Mouse (Mus musculus) stomach, postnatal 0 days (tissue): ENCODE measurements at regions not wholly inside any gene's neighbourhood (a gene's known extent, or its start where the extent isn't known, plus 50 kb on each side); places are given as distances from the start of the nearest gene placed in this dataset.
A peak's percentile ranks its signal among the peaks of the same experiment; 100 is the strongest.

Source experiments
- ATAC-seq: fragments of 200-750 bp; cut with Nextera tagmentation; 2 replicates; pipeline ENCODE4 v1.8.0; 2017; ENCODE audit not compliant: low FRiP score, low TSS enrichment
- DNase-seq: peaks from one replicate; pipeline ENCODE4 v3.0.0-alpha.2; 2016; ENCODE audit warnings: low spot score
- H3K27ac ChIP-seq: fragments of 300-500 bp; sonication (generic); replicated peaks from 2 replicates; pipeline ENCODE4 v1.5.1; 2014; ENCODE audit warnings: mild to moderate bottlenecking, control low read depth
- H3K27me3 ChIP-seq: fragments of 300-500 bp; sonication (generic); 2 replicates; pipeline ENCODE4 v1.6.1; 2014; ENCODE audit warnings: low read length; ENCODE audit not compliant: control insufficient read depth, insufficient read depth
- H3K36me3 ChIP-seq: fragments of 300-500 bp; sonication (generic); 2 replicates; pipeline ENCODE4 v1.6.1; 2014; ENCODE audit warnings: low read length, mixed read lengths; ENCODE audit not compliant: control insufficient read depth, insufficient read depth
- H3K4me1 ChIP-seq: fragments of 300-500 bp; sonication (generic); replicated peaks from 2 replicates; pipeline ENCODE4 v1.6.1; 2014; ENCODE audit warnings: antibody characterized with exemption; ENCODE audit not compliant: control insufficient read depth, insufficient read depth
- H3K4me2 ChIP-seq: fragments of 300-500 bp; sonication (generic); replicated peaks from 2 replicates; pipeline ENCODE4 v1.6.1; 2014; ENCODE audit warnings: low read depth, mild to moderate bottlenecking, control low read depth, moderate library complexity
- H3K4me3 ChIP-seq: fragments of 300-500 bp; sonication (generic); 2 replicates; pipeline ENCODE4 v1.5.1; 2014; ENCODE audit warnings: low read depth, low read length, control low read depth
- H3K9ac ChIP-seq: fragments of 300-500 bp; sonication (generic); 2 replicates; pipeline ENCODE4 v1.6.1; 2014; ENCODE audit warnings: mild to moderate bottlenecking, low read length, control low read depth, mixed read lengths
- H3K9me3 ChIP-seq: fragments of 300-500 bp; sonication (generic); 2 replicates; pipeline ENCODE4 v1.6.1; 2016; ENCODE audit warnings: low read length; ENCODE audit not compliant: control insufficient read depth
- CTCF ChIP-seq: IDR thresholded peaks from 2 replicates; pipeline ENCODE4 v1.5.1; 2016; ENCODE audit warnings: antibody characterized with exemption, low read depth, mild to moderate bottlenecking, moderate library complexity
- EP300 ChIP-seq: optimal IDR thresholded peaks from 2 replicates; pipeline ENCODE3; 2016; ENCODE audit warnings: antibody characterized with exemption
- WGBS: fragments of 180-500 bp; shearing (Covaris S2); extraction: QIAGEN DNeasy Blood & Tissue Kit; methylation state at CpG from one replicate; pipeline ENCODE4 v1.1.7; 2014; 5-methylcytosine and 5-hydroxymethylcytosine counted together

DNA sequence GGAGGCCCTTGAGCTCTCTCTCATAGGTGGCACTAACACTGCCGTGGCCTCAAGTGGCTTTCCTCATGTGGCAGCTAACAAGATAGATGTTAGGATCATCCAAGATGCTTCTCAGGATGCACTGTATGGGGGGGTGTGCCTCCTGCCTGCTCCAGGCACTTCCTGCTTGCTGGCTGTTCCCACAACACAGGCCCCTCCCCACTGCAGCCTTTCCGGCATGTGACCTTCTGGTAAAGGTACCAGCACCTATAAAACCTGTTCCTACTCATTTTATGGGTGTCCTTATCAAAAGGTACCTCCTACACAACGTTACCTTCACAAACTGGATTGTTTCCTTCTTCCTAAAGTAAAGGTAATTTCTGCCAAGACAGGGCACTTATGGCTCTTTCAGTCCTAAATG, 222.1 kb upstream of the Shh start:
- DNase-seq (no peak), ATAC-seq (no peak)
- Histone ChIP-seq H3K9me3 (no peaks in the 10 kb centered on the region), H3K27me3 (no peaks in the 10 kb centered on the region), H3K9ac (no peak overlapping the region), H3K4me2 (no peak overlapping the region), H3K4me1 (no peaks in the 10 kb centered on the region), H3K4me3 (no peak overlapping the region), H3K36me3 (no peaks in the 10 kb centered on the region), H3K27ac (no peak overlapping the region)
- no peak for TF ChIP-seq CTCF
- TF ChIP-seq EP300, result no peak
- 45% methylated on average over 3 of the region's 3 CpGs for WGBS

DNA sequence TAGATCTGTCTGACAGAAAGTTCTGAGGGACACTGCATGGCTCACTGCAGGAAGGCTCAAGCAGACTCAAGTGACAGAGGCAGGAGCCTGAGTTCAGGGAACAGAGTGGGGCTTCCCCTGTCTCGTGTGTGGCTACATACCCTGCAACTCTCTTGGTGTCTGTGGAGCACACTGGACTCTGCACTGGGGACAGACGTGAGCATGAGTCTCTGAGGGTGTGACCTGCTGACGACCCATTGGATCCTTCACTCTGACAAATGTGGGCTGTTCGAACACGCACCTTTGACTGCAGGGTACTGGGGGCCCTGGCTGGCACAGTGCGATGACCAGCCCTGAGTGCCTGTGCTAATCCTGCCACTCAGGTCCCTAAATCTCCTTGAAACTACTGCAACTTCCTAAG, 215.8 kb upstream of the Shh start:
- Histone ChIP-seq H3K4me2 (no peak overlapping the region), H3K9ac (no peak overlapping the region), H3K36me3 (no peaks in the 10 kb centered on the region), H3K4me1 (no peaks in the 10 kb centered on the region), H3K27ac (no peak overlapping the region), H3K27me3 (no peaks in the 10 kb centered on the region), H3K9me3 (no peaks in the 10 kb centered on the region), H3K4me3 (no peak overlapping the region)
- no peak for TF ChIP-seq CTCF
- no peak for TF ChIP-seq EP300
- ATAC-seq (0 out of 2 replicates have a peak, but pooled peaks have one; percentile 26), DNase-seq (no peak)
- 42% methylated on average over 6 of the region's 6 CpGs for WGBS

- H3K27ac ChIP-seq, result no peak overlapping the region
- no peak for TF ChIP-seq CTCF
- no peak for TF ChIP-seq EP300
- H3K4me1 ChIP-seq, result no peaks in the 10 kb centered on the region
- no peaks in the 10 kb centered on the region for H3K9me3 ChIP-seq
- H3K4me3 ChIP-seq, result no peak overlapping the region
- H3K9ac ChIP-seq, result no peak overlapping the region
- H3K4me2 ChIP-seq, result no peak overlapping the region
- no peaks in the 10 kb centered on the region for H3K36me3 ChIP-seq
- H3K27me3 ChIP-seq, result no peaks in the 10 kb centered on the region
- WGBS, result 100% methylated on average over 1 of the region's 1 CpGs
- DNase-seq (no peak), ATAC-seq (no peak)
Measured at GRCm38 (mm10) chr5:28680311-28680710, 213.3 kb upstream of the Shh start.

GRCm38 (mm10) chr5:28679761-28680160, 212.7 kb upstream of the Shh start:
- Histone ChIP-seq H3K27me3 (no peaks in the 10 kb centered on the region), H3K4me3 (no peak overlapping the region), H3K36me3 (no peaks in the 10 kb centered on the region), H3K9me3 (no peaks in the 10 kb centered on the region), H3K4me2 (no peak overlapping the region), H3K9ac (no peak overlapping the region), H3K4me1 (no peaks in the 10 kb centered on the region), H3K27ac (no peak overlapping the region)
- WGBS, result 78% methylated on average over 1 of the region's 1 CpGs
- no peak for DNase-seq
- TF ChIP-seq EP300, result no peak
- no peak for TF ChIP-seq CTCF
- ATAC-seq, result no peak

GRCm38 (mm10) chr5:28630186-28630585, 163.1 kb upstream of the Shh start:
- Histone ChIP-seq H3K27ac (peak overlapping the region; percentile 61), H3K9ac (no peak overlapping the region), H3K4me3 (no peak overlapping the region), H3K27me3 (no peaks in the 10 kb centered on the region), H3K36me3 (no peaks in the 10 kb centered on the region), H3K9me3 (no peaks in the 10 kb centered on the region), H3K4me2 (no peak overlapping the region), H3K4me1 (no peaks in the 10 kb centered on the region)
- DNase-seq (no peak), ATAC-seq (no peak)
- WGBS, result 52% methylated on average over 4 of the region's 4 CpGs
- peak; percentile 60 for TF ChIP-seq EP300
- no peak for TF ChIP-seq CTCF

DNA sequence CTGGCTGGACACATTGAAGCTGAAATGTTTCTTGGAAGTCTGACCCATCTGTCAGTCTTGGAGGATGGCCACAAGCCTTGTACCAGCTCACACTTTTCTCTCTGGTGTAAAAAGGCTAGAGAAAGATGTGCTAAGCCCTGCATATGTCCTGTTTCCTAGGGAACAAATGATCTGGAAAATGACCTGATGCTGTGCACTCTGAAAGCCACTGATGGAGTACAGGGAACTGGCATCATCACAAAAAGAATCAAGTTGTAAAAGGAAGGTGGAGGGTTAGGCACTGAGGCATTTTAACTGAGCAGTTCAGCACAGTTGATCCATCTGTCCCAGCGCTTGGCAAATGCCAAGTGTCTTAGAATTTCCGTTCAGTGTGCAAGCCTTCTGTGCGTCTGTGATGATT, 144.8 kb upstream of the Shh start:
- TF ChIP-seq CTCF, result no peak
- TF ChIP-seq EP300, result no peak
- Histone ChIP-seq H3K27me3 (no peaks in the 10 kb centered on the region), H3K9me3 (no peaks in the 10 kb centered on the region), H3K9ac (no peak overlapping the region), H3K4me2 (no peak overlapping the region), H3K27ac (no peak overlapping the region), H3K4me3 (no peak overlapping the region), H3K36me3 (no peaks in the 10 kb centered on the region), H3K4me1 (no peaks in the 10 kb centered on the region)
- WGBS, result 93% methylated on average over 3 of the region's 3 CpGs
- ATAC-seq (no peak), DNase-seq (no peak)
